Mouse (Mus musculus): ENCODE measurements around the gene Ccdc127. TPM values are rescaled to one million over a fixed set of nuclear protein-coding genes. Genes with fewer than 3 reads are reported as not detected.

The Ccdc127 gene
- polyA plus RNA-seq, 1 experiment = 3.6 TPM

DNA sequence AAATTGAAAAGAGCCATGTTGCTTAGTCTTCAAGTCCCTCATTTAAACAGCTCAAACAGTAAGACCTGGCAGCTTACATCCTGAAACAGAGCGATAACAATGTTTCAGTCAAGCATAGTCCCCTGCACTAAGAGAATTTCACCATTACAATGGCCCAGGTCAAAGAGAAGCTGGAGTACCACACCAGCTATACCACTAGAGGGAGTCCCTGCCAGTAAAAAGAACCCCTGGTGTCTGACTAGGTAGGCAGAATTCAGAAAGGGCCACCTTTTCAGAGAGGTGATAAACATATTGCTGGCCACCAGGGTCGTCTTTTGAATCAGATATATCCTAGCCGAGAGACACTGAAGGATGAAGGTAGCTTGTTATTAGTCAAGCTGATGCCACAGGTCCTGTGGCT lies 9.1 kb upstream of the Ccdc127 start:
- DNase-seq = peak; percentile 49
- peaks cover 61% of the 10 kb centered on the region for H3K36me3 ChIP-seq (ENCODE audit: control insufficient read depth, insufficient read depth, low read length)

DNA sequence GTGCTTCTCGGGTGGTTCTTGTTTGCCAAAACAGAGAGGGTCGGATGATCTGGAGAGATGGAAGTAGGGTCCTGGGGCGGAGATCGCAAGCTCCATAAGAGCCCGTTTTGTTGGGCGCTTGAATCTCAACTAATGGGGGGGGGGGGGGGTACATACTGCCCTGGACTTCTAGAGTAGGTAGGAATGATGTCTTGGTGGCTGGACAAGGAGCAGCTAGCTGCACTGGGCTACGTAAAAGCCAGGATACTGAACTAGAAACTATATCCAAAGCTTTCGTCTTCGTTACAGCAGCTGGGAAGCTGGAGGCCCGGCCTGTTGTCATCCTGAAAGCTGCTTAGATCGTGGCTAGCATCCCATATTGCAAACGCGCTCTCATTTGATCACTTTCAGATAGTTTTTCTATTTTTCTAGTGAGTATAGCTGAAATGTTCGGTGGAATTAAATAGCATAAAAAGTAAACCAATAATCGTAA lies 362 bp downstream of the Ccdc127 start:
- Histone ChIP-seq H3K27me3 (ENCODE audit: control insufficient read depth, insufficient read depth, low read length) (no peaks in the 10 kb centered on the region), H3K4me1 (replicated peaks; ENCODE audit: control insufficient read depth, insufficient read depth, low read length) (no peaks in the 10 kb centered on the region), H3K36me3 (ENCODE audit: control insufficient read depth, insufficient read depth, low read length) (no peaks in the 10 kb centered on the region), H3K27ac (ENCODE audit: control insufficient read depth, insufficient read depth, low read length) (no peak overlapping the region), H3K4me3 (ENCODE audit: control insufficient read depth, insufficient read depth, low read length) (peak overlapping the region; percentile 62)
- DNase-seq = no peak
- WGBS = 2% methylated on average over 15 of the region's 15 CpGs
- 0 out of 2 replicates have a peak, but pooled peaks have one; percentile 6 for TF ChIP-seq CTCF (IDR thresholded peaks at IDR 0.05; ENCODE audit: borderline replicate concordance, control insufficient read depth, extremely low read depth, insufficient read depth, low read length, poor library complexity)
- no peak for TF ChIP-seq POLR2A (IDR thresholded peaks at IDR 0.05; ENCODE audit: control insufficient read depth, extremely low read depth, insufficient read depth, low read length, poor library complexity)

More for the DNA sequence above, 9.1 kb upstream of the Ccdc127 start:
- Histone ChIP-seq H3K27ac (ENCODE audit: control insufficient read depth, insufficient read depth, low read length) (no peak overlapping the region), H3K4me1 (replicated peaks; ENCODE audit: control insufficient read depth, insufficient read depth, low read length) (no peaks in the 10 kb centered on the region), H3K4me3 (ENCODE audit: control insufficient read depth, insufficient read depth, low read length) (no peak overlapping the region), H3K27me3 (ENCODE audit: control insufficient read depth, insufficient read depth, low read length) (no peaks in the 10 kb centered on the region)
- TF ChIP-seq CTCF (IDR thresholded peaks at IDR 0.05; ENCODE audit: borderline replicate concordance, control insufficient read depth, extremely low read depth, insufficient read depth, low read length, poor library complexity) (no peak), POLR2A (IDR thresholded peaks at IDR 0.05; ENCODE audit: control insufficient read depth, extremely low read depth, insufficient read depth, low read length, poor library complexity) (no peak)
- WGBS = 54% methylated on average over 3 of the region's 3 CpGs

DNA sequence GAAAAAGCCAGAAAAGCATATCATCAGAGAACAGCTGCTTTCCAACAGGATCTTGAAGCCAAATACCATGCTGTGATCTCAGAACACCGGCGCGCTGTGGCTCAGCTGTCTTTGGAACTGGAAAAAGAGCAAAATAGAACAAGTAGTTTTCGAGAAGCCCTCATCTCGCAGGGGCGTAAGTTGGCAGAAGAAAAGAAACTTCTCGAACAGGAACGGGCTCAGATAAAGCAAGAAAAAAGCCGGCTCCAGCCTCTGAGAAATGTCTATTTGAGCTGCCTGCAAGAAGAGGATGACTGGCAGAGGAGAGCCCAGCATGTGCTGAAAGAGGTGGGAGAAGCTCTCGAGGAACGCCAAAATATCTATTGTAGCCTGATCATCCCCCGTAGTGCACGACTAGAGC lies 6.4 kb downstream of the Ccdc127 start:
- no peak overlapping the region for H3K4me3 ChIP-seq (ENCODE audit: control insufficient read depth, insufficient read depth, low read length)
- H3K27ac ChIP-seq (ENCODE audit: control insufficient read depth, insufficient read depth, low read length) = no peak overlapping the region
- WGBS = 97% methylated on average over 13 of the region's 13 CpGs
- H3K4me1 ChIP-seq (replicated peaks; ENCODE audit: control insufficient read depth, insufficient read depth, low read length) = no peaks in the 10 kb centered on the region
- DNase-seq = no peak
- TF ChIP-seq POLR2A (IDR thresholded peaks at IDR 0.05; ENCODE audit: control insufficient read depth, extremely low read depth, insufficient read depth, low read length, poor library complexity) (no peak), CTCF (IDR thresholded peaks at IDR 0.05; ENCODE audit: borderline replicate concordance, control insufficient read depth, extremely low read depth, insufficient read depth, low read length, poor library complexity) (no peak)
- H3K27me3 ChIP-seq (ENCODE audit: control insufficient read depth, insufficient read depth, low read length) = no peaks in the 10 kb centered on the region
- peaks cover 19% of the 10 kb centered on the region for H3K36me3 ChIP-seq (ENCODE audit: control insufficient read depth, insufficient read depth, low read length)

DNA sequence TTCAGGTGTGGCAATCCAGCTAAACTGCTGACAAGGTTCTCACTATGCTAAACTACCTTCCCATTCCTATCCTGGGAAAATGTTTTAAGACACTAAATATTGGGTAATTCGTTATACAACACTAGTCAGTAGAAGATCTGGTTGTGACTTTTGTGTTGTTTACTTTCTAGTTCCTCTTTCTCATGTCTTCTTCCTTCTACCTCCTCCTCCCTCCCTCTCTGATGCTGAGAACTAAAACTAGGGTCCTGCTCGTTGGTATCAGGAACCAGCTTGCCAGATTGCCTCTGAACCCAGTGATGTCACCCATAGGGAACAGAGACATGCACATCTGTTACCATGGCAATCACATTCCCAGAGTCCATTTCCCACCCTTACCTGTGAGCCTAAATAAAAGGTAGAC lies 12.1 kb downstream of the Ccdc127 start:
- Histone ChIP-seq H3K36me3 (ENCODE audit: control insufficient read depth, insufficient read depth, low read length) (peaks cover 5% of the 10 kb centered on the region), H3K4me3 (ENCODE audit: control insufficient read depth, insufficient read depth, low read length) (no peak overlapping the region), H3K27me3 (ENCODE audit: control insufficient read depth, insufficient read depth, low read length) (no peaks in the 10 kb centered on the region), H3K4me1 (replicated peaks; ENCODE audit: control insufficient read depth, insufficient read depth, low read length) (no peaks in the 10 kb centered on the region), H3K27ac (ENCODE audit: control insufficient read depth, insufficient read depth, low read length) (no peak overlapping the region)
- 40% methylated on average over 2 of the region's 2 CpGs for WGBS
- TF ChIP-seq CTCF (IDR thresholded peaks at IDR 0.05; ENCODE audit: borderline replicate concordance, control insufficient read depth, extremely low read depth, insufficient read depth, low read length, poor library complexity) (no peak), POLR2A (IDR thresholded peaks at IDR 0.05; ENCODE audit: control insufficient read depth, extremely low read depth, insufficient read depth, low read length, poor library complexity) (no peak)
- no peak for DNase-seq

GRCm38 (mm10) chr13:74363176-74363858 lies 13.2 kb downstream of the Ccdc127 start:
- no peak overlapping the region for H3K27ac ChIP-seq (ENCODE audit: control insufficient read depth, insufficient read depth, low read length)
- DNase-seq = no peak
- peaks cover 2% of the 10 kb centered on the region; the same call in 1 of the 2 replicates for H3K36me3 ChIP-seq (ENCODE audit: control insufficient read depth, insufficient read depth, low read length)
- 93% methylated on average over 13 of the region's 13 CpGs for WGBS
- no peak for TF ChIP-seq CTCF (IDR thresholded peaks at IDR 0.05; ENCODE audit: borderline replicate concordance, control insufficient read depth, extremely low read depth, insufficient read depth, low read length, poor library complexity)
- TF ChIP-seq POLR2A (IDR thresholded peaks at IDR 0.05; ENCODE audit: control insufficient read depth, extremely low read depth, insufficient read depth, low read length, poor library complexity) = no peak
- H3K27me3 ChIP-seq (ENCODE audit: control insufficient read depth, insufficient read depth, low read length) = no peaks in the 10 kb centered on the region
- H3K4me1 ChIP-seq (replicated peaks; ENCODE audit: control insufficient read depth, insufficient read depth, low read length) = no peaks in the 10 kb centered on the region
- no peak overlapping the region for H3K4me3 ChIP-seq (ENCODE audit: control insufficient read depth, insufficient read depth, low read length)

DNA sequence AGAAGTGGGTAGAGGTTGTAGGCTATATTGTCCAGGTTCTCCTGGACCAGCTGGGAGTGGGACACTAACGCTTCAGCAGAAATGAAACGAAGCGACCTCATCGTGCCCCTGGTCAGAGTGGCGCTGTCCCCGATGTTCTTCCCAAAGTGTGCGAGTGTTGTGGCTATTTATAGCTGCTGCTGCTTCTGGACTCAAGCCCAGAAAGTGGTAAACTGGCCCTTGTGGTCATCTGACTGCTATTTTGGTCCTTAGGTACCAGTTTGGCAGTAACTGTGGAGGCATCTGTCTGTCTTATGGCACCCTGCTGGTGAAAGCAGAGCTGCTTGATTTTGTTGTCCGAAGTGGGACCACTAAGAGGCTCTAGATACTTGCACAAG lies 13.7 kb downstream of the Ccdc127 start, which contains the start of gene Lrrc14b:
Gene Lrrc14b, minus strand, starts transcription at position 147 of the 377 bp plus-strand sequence.
- Histone ChIP-seq H3K4me3 (ENCODE audit: control insufficient read depth, insufficient read depth, low read length) (no peak within 1 kb of the TSS), H3K4me1 (replicated peaks; ENCODE audit: control insufficient read depth, insufficient read depth, low read length) (no peaks in the 10 kb centered on the region), H3K27me3 (ENCODE audit: control insufficient read depth, insufficient read depth, low read length) (no peaks in the 10 kb centered on the region), H3K27ac (ENCODE audit: control insufficient read depth, insufficient read depth, low read length) (no peak within 1 kb of the TSS), H3K36me3 (ENCODE audit: control insufficient read depth, insufficient read depth, low read length) (no peaks in the 10 kb centered on the region)
- DNase-seq = no peak
- TF ChIP-seq CTCF (IDR thresholded peaks at IDR 0.05; ENCODE audit: borderline replicate concordance, control insufficient read depth, extremely low read depth, insufficient read depth, low read length, poor library complexity) (no peak), POLR2A (IDR thresholded peaks at IDR 0.05; ENCODE audit: control insufficient read depth, extremely low read depth, insufficient read depth, low read length, poor library complexity) (no peak)
- WGBS = 49% methylated on average over 8 of the region's 8 CpGs
